Mouse (Mus musculus) left cerebral cortex, adult 2 months (tissue): ENCODE results near the gene Sytl3. TPM values are rescaled to one million over a fixed set of nuclear protein-coding genes. Genes with fewer than 3 reads are reported as not detected.

Experiments
- DNase-seq, 2 experiments: peaks; one replicate each; pipeline ENCODE4 v3.0.0; 2021 to 2022; ENCODE audit warnings: low spot score in 2 of 2, mixed read lengths in 1 of 2; ENCODE audit errors: extremely low spot score in 1 of 2
- H3K27ac ChIP-seq: fragments of 200-600 bp; 2 replicates; pipeline ENCODE4 v1.8.1; 2022
- H3K4me3 ChIP-seq: fragments of 200-600 bp; 2 replicates; pipeline ENCODE4 v1.8.1; 2022
- CTCF ChIP-seq: fragments of 200-600 bp; IDR thresholded peaks from 2 replicates; pipeline ENCODE4 v1.8.1; 2022; ENCODE audit warnings: antibody characterized with exemption, mild to moderate bottlenecking, moderate library complexity
- intact Hi-C: fragments of 180-260 bp; cut with DNase I; formaldehyde crosslinking; loops from one replicate; pipeline ENCODE4 v1.15.1; 2025
- total RNA-seq, 2 experiments: library from RNA; stranded (reverse); gene quantifications; 2 replicates each; pipeline ENCODE4 v1.2.3; 2021

The Sytl3 gene
- total RNA-seq, 2 experiments from 2014 or later, result 0.34 to 0.77 TPM

DNA sequence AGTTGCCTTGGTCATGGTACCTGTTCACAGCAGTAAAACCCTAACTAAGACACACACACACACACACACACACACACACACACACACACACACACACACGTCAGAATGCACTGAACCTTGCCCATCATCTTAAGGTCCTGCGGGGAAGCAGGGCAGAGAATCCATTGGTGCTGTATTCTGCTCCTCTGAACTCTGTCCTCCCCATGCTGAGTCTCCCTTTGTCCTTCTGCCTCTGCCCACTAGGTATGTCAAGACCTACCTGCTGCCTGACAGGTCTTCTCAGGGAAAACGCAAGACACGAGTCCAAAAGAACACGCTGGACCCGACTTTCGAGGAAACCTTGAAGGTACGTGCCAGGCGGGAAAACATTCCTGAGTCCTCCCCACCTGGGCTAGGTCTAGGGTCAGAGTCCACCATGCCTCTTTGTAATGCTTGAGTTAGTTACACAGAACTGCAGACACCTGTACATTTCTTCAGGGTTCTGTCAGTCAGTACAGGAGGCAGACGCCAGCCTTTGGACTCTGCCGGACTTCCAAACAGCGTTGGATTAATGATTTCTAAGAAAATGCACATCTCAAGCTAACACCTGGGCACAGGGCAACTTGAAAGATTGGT, 69.2 kb downstream of the Sytl3 start:
- no peak overlapping the region for H3K4me3 ChIP-seq
- intact Hi-C loops, result no loop called here
- H3K27ac ChIP-seq, result no peak overlapping the region
- no peak for TF ChIP-seq CTCF
- no peak for DNase-seq

DNA sequence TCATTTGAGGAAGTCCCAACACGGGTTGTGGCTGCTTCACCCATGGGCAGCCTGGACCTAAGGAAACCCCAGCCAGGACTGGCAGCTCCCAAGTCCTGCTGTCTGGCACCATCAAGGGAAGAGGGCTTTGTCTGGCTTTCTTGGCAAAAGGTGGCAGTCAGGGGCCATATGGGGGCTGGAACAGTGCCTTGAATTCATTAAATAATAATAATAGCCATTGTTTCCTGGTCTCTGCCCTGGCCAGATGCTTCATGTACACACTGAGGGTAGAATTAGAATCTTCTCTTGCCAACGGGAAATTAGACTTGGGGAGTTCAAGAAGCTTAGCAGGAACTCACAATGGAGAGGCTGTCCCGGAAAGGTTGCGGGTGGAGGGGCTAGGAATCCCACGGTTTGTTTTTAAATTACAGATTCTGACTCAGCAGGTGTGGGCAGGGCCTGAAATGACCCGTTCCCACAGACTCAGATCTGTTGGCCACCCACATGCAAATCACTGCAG, 70.4 kb downstream of the Sytl3 start:
- no peak for TF ChIP-seq CTCF
- no peak overlapping the region for H3K4me3 ChIP-seq
- intact Hi-C loops, result no loop called here
- peak; percentile 5 to 9 for DNase-seq
- no peak overlapping the region for H3K27ac ChIP-seq

DNA sequence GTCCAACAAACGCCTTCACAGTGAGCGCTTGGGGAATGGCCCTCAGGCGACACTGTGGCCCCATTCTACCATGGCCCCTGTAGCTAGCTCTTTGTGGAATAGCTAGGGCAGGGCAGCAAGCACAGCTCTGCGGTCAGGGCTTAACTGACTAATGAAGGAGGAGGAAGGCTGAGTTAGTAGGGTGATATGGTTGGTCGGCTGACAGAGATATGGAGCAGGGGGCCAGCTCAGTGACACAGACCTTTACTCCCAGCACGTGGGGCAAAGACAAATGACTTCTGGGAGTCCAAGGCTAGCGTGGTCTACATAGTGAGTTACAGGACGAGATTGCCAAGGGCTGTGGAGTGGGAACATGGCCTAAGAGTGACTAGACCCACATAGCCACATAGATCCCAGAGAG, 72.2 kb downstream of the Sytl3 start:
- TF ChIP-seq CTCF, result no peak
- intact Hi-C loops, result no loop called here
- Histone ChIP-seq H3K4me3 (no peak overlapping the region), H3K27ac (no peak overlapping the region)
- DNase-seq, result no peak

DNA sequence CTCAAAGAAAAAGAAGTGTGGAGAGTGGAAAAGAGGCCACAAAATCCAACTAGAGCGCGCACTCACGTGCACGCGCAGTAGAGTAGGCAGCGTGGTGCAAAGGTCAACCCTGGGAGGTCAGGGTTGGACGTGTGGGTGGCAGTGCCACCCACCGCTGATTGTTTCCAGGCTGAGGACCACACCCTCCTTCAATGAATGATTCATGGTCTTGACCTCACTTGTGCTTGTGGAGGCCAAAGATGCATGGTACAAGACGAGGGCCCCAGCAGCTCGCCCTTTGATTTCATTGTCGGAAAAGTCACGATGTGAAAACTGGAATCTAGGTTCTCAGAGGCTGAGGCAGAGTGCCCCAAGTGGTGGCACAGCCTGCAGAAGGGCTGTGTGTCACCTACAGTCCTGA, 72.7 kb downstream of the Sytl3 start:
- no peak for TF ChIP-seq CTCF
- no peak overlapping the region for H3K27ac ChIP-seq
- intact Hi-C loops, result no loop called here
- DNase-seq, result no peak
- H3K4me3 ChIP-seq, result no peak overlapping the region

DNA sequence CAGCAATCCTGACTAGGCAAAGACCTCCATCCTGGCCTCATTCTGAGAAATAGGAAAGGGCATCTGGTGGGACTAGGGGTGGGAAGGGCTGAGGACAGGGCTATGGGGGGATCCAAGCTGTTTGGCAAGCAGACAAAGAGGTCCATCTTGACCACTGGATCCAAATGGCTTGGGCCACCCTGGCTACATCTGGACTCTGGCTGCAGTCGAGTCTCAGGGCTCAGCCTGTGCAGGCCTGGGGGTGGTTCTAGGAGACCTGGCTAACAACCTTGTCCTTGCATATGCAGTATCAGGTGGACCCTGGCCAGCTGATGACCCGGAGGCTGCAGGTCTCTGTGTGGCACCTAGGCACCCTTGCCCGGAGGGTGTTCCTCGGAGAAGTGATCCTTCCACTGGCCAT, 73.8 kb downstream of the Sytl3 start:
- no peak overlapping the region for H3K4me3 ChIP-seq
- no peak overlapping the region for H3K27ac ChIP-seq
- no peak for TF ChIP-seq CTCF
- peak in 1 of 2 experiments; percentile 4 for DNase-seq
- intact Hi-C loops, result no loop called here

DNA sequence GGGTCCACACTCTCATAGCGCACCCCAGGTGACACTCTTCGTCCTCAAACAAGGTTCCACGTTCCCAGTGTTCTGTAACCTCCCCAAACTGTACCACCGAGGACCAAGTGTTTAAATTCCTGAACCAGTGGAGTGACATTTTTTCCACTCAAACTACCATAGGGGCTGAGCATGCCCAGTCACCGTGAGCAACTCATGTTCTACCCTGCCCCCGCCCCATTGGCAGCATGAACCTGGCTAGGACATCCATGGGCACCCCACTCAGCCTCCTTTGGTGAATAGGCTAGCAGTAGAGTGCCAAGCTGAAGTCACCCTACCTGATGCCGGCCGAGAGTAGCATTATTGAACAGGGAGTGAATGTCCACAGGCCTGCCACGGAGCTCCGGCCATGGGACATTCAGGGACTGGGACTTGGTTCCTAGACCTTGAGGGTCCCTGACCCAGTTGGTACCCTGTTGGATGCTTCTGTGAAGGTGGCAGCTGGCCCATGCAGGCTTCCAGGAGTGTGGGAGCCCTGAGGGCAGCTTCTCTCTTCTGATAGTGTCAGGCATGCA, 74.5 kb downstream of the Sytl3 start:
- no peak for TF ChIP-seq CTCF
- H3K4me3 ChIP-seq, result no peak overlapping the region
- intact Hi-C loops, result no loop called here
- peak; percentile 6 to 7 for DNase-seq
- no peak overlapping the region for H3K27ac ChIP-seq

DNA sequence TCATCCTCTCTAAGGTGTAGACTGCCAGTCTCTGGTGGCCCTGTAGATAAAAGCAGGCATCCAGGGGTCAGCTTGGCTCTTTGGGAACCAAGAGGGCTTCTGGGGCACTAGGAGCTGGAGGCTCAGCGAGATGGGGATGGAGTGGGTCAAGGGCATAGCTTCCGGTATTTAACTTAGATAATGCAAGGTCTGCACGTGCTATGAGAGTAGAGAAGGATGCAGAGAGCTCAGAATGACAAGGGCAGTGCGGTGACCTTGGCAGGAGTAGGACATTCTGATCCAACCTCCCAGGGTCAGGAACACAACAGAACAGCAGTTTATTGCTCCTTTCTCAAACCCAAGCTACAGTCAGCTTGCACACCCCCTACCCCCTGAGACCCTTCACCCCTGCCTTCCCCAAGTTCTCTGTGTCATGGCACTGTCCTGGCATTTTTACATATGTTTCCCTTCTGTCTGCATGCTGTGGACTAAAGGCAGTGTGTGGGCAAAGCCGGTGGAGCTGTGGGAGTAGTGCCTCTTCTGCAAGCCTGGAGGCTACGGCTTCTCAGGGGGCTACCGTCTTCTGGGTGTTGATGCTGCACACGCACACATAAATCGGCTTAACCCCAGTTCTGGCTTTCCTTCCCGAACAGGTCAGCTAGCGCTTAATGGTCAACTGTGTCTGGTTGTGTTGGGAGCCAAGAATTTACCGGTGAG, 76.0 kb downstream of the Sytl3 start:
- TF ChIP-seq CTCF, result no peak
- DNase-seq, result peak in 1 of 2 experiments; percentile 4
- no peak overlapping the region for H3K4me3 ChIP-seq
- intact Hi-C loops, result no loop called here
- H3K27ac ChIP-seq, result no peak overlapping the region

DNA sequence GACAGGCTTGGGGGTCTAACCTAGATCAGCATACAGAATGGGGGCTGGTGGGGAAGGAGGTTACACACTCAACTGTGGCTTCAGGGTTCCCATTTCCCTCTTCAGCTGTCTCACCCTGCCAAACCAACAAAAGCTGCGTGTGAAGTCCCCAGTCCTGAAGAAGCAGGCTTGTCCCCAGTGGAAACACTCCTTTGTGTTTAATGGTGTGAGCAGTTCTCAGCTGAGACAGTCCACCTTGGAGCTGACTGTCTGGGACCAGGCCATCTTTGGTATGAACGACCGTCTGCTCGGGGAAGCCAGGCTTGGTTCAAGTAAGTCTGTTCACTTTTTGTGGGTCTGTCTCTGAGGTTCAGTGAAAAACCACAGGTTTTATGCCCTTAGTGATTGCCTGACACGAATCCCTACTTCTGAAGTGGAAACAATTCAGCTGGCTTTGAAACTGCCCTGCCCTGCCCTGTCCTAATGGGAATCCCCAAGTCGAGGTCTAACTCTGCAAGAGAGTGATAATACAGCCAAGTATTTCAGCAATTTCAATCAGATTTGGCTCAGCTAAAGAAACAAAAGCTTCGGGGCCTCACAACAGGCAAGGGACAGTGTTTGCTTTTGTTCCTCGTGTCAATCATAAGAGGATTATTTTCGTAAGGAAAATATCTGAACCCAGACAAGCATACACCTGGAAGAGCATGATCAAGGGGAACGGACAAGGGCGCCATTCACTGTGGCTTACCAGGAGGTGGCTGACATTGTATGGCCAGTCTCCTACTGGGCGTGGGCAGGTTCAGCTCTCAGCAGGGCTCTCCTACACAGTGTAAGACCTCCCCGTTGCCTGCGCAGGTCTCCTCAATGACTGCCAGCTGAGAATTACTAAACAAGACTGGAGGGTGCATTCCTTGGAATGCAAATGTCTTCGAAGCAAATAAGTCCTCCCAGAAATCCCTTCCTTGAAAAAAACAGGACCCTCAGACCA, 77.7 kb downstream of the Sytl3 start:
- Histone ChIP-seq H3K4me3 (no peak overlapping the region), H3K27ac (no peak overlapping the region)
- intact Hi-C loops, result no loop called here
- DNase-seq, result peak; percentile 4 to 7
- no peak for TF ChIP-seq CTCF

DNA sequence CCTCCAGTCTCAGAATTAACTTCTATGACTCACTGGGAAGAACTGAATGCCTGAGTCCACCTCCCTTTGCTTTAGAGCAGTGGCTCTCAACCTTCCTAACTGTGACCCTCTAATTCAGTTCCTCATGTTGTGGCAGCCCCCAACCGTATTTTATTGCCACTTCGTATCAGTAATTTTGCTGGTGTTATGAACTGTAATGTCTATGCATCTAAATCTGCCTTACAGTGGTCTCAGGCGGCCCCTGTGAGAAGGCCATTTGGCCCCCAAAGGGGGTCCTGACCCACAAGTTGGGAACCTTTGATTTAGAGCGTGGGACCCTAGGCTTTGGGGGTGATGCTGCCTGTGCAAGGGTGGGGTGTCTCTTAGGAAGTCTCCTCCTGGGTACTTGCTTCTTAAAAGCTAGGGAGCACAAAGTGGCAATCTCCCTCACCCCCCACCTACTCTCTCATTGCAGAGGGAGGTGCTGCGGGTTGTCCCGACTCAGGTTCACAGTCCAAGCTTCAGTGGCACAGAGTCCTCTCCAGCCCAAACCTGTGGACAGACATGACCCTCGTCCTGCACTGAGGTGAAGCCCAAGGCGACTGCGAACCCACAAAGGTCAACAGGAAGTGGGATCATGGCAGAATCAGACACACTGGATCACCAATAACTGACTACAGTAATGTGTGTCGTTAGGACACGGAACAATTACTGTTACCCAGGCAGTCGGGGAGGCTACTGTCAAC, 78.5 kb downstream of the Sytl3 start:
- no peak overlapping the region for H3K27ac ChIP-seq
- intact Hi-C loops, result no loop called here

DNA sequence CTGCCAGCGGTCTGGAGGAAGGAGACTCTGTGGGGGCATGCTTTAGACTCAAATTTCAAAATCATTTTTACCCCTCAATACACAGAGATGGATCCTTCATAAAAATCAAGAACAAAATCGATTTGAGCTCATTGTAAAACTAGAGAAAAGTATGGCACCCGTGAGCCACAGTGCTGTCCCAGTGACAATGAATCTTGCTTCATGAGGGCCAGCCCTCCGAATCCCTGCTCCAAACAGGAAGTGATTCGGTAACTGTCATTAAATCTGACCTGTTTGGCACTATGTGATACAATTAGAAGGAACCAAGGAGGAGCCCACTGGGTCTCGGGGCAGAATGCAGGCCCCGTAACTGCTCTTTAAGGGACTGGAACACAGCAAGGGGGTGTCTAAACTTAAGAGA, 79.9 kb downstream of the Sytl3 start:
- intact Hi-C loops, result no loop called here
- TF ChIP-seq CTCF, result no peak
- Histone ChIP-seq H3K4me3 (no peak overlapping the region), H3K27ac (no peak overlapping the region)
- DNase-seq, result no peak

More for the DNA sequence above, 78.5 kb downstream of the Sytl3 start:
- H3K4me3 ChIP-seq, result no peak overlapping the region
- peak; percentile 6 to 7 for DNase-seq
- no peak for TF ChIP-seq CTCF

DNA sequence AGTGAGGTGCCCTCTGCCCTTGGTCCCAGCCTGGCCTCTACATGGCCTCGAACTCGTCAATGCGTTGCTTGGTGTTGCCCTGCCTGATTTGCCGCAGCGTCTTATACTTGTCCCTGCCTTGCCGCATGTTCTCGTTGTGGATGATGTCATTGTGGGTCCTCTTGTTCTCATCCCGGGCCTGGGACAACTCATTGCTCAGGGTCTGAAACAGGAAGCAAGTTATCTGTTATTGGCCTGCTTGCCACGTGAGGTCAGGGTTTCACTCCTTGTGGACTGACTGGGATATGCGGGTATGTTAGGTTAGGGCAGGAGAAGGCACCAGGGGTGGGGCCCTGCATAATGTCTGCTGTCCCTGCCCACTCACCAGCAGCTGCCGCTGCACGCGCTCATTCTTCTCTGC, 80.4 kb downstream of the Sytl3 start:
- H3K4me3 ChIP-seq, result no peak overlapping the region
- no peak for DNase-seq
- TF ChIP-seq CTCF, result no peak
- intact Hi-C loops, result no loop called here
- H3K27ac ChIP-seq, result no peak overlapping the region
